Mouse (Mus musculus) kidney, postnatal 0 days (tissue): ENCODE data around the gene Myb. TPM values are rescaled to one million over a fixed set of nuclear protein-coding genes. Genes with fewer than 3 reads are reported as not detected.

Source experiments
- ATAC-seq: fragments of 200-750 bp; cut with Nextera tagmentation; replicated peaks from 2 replicates; pipeline ENCODE4 v1.8.0; 2017; ENCODE audit warnings: low read depth, moderate number of reproducible peaks, moderate TSS enrichment, moderate library complexity; ENCODE audit not compliant: low FRiP score
- DNase-seq: peaks from one replicate; pipeline ENCODE4 v3.0.0-alpha.2; 2016; ENCODE audit warnings: low spot score
- H3K27ac ChIP-seq: fragments of 300-500 bp; sonication (generic); 2 replicates; pipeline ENCODE4 v1.5.1; 2014; ENCODE audit warnings: mild to moderate bottlenecking
- H3K27me3 ChIP-seq: fragments of 300-500 bp; sonication (generic); 2 replicates; pipeline ENCODE4 v1.6.1; 2014; ENCODE audit warnings: low read length, mixed read lengths; ENCODE audit not compliant: insufficient read depth
- H3K36me3 ChIP-seq: fragments of 300-500 bp; sonication (generic); 2 replicates; pipeline ENCODE4 v1.6.1; 2014; ENCODE audit warnings: low read length, mixed read lengths; ENCODE audit not compliant: insufficient read depth
- H3K4me1 ChIP-seq: fragments of 300-500 bp; sonication (generic); replicated peaks from 2 replicates; pipeline ENCODE4 v1.6.1; 2014; ENCODE audit warnings: antibody characterized with exemption, low read length, mixed read lengths; ENCODE audit not compliant: insufficient read depth
- H3K4me2 ChIP-seq: fragments of 300-500 bp; sonication (generic); 2 replicates; pipeline ENCODE4 v1.6.1; 2014; ENCODE audit warnings: mild to moderate bottlenecking, low read length, moderate library complexity, mixed read lengths
- H3K4me3 ChIP-seq: fragments of 300-500 bp; sonication (generic); replicated peaks from 2 replicates; pipeline ENCODE4 v1.5.1; 2014; ENCODE audit warnings: low read depth, low read length
- H3K9ac ChIP-seq: fragments of 300-500 bp; sonication (generic); 2 replicates; pipeline ENCODE4 v1.6.1; 2014; ENCODE audit warnings: low read depth, low read length
- H3K9me3 ChIP-seq: fragments of 300-500 bp; sonication (generic); replicated peaks from 2 replicates; pipeline ENCODE4 v1.6.1; 2016; ENCODE audit warnings: low read length, inconsistent platforms, mixed read lengths
- CTCF ChIP-seq: IDR thresholded peaks from 2 replicates; pipeline ENCODE4 v1.5.1; 2016; ENCODE audit warnings: antibody characterized with exemption, low read depth, mild to moderate bottlenecking, moderate library complexity
- WGBS: fragments of 180-500 bp; shearing (Covaris S2); extraction: QIAGEN DNeasy Blood & Tissue Kit; methylation state at CpG from one replicate; pipeline ENCODE4 v1.1.7; 2014; 5-methylcytosine and 5-hydroxymethylcytosine counted together
- polyA plus RNA-seq: library from polyadenylated mRNA; unstranded; fragments of >200 nt; fragmentation: Nextera tagmentation; extraction: Ambion mirVana; gene quantifications from 2 replicates; pipeline ENCODE4 v1.2.1, GENCODE M21; 2015

The Myb gene
- polyA plus RNA-seq, 1 experiment from 2014 or later = 2.2 TPM

- Histone ChIP-seq H3K27ac (no peak overlapping the region), H3K4me2 (no peak overlapping the region), H3K9me3 (no peaks in the 10 kb centered on the region), H3K4me3 (no peak overlapping the region), H3K4me1 (no peaks in the 10 kb centered on the region), H3K27me3 (no peaks in the 10 kb centered on the region), H3K9ac (no peak overlapping the region), H3K36me3 (no peaks in the 10 kb centered on the region)
- 87% methylated on average over 8 of the region's 8 CpGs for WGBS
- DNase-seq (no peak), ATAC-seq (no peak)
- TF ChIP-seq CTCF = no peak
Measured at GRCm38 (mm10) chr10:21082447-21082846, 78.3 kb downstream of the Myb start.

GRCm38 (mm10) chr10:21077151-21077719 lies 83.5 kb downstream of the Myb start:
- DNase-seq (no peak), ATAC-seq (no peak)
- Histone ChIP-seq H3K27me3 (no peaks in the 10 kb centered on the region), H3K9ac (no peak overlapping the region), H3K27ac (no peak overlapping the region), H3K4me3 (no peak overlapping the region), H3K4me2 (no peak overlapping the region), H3K36me3 (no peaks in the 10 kb centered on the region), H3K9me3 (no peaks in the 10 kb centered on the region), H3K4me1 (no peaks in the 10 kb centered on the region)
- no peak for TF ChIP-seq CTCF
- 75% methylated on average over 14 of the region's 14 CpGs for WGBS

DNA sequence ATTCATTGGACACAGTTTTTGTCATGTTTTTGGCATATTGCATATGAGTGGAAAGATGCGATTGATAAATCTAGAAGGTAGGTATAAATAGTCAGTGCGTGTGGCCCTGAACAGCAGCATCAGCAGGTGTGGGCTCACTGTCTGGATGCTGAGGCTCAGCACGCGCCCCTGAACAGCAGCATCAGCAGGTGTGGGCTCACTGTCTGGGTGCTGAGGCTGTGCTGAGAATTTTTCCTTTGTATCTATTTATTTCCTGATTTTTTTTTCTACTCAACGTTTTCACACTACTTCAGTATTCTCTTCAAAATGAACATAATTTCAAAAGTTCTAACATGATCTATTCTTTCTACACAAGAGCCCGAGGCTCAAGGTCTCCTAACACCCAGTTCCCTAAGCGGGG lies 84.1 kb downstream of the Myb start:
- Histone ChIP-seq H3K4me1 (no peaks in the 10 kb centered on the region), H3K4me3 (no peak overlapping the region), H3K4me2 (no peak overlapping the region), H3K36me3 (no peaks in the 10 kb centered on the region), H3K27me3 (no peaks in the 10 kb centered on the region), H3K9me3 (no peaks in the 10 kb centered on the region), H3K27ac (no peak overlapping the region), H3K9ac (no peak overlapping the region)
- DNase-seq (no peak), ATAC-seq (no peak)
- 88% methylated on average over 7 of the region's 7 CpGs for WGBS
- TF ChIP-seq CTCF = no peak

DNA sequence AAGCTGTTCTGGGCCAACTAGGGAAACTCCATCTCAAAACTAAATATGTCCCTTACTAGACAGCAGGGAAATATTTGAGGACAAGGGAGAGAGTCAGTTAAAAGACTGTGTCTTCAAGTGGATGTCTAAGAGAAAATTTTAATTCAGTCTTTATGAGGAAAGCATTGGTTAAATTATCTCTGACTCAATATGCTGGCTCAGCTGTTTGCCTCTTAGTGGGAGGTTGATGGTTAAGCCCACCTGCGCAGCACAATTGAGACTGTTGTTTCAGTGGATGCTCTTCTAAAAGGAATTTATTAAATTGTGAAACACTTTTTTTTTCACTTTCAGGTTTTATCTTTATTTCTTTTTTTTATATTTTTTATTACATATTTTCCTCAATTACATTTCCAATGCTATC lies 84.6 kb downstream of the Myb start:
- no peaks in the 10 kb centered on the region for H3K4me1 ChIP-seq
- H3K27ac ChIP-seq = no peak overlapping the region
- no peak for TF ChIP-seq CTCF
- no peaks in the 10 kb centered on the region for H3K27me3 ChIP-seq
- H3K9ac ChIP-seq = no peak overlapping the region
- H3K9me3 ChIP-seq = no peaks in the 10 kb centered on the region
- H3K4me2 ChIP-seq = no peak overlapping the region
- H3K36me3 ChIP-seq = no peaks in the 10 kb centered on the region
- ATAC-seq = no peak
- DNase-seq = no peak
- no peak overlapping the region for H3K4me3 ChIP-seq
- WGBS = 82% methylated on average over 1 of the region's 1 CpGs

Other genes starting within 250 kb of the Myb start
- 6.7 and 7.2 TPM in 2 replicates for gene Ahi1, start 208.4 kb downstream of the Myb start, polyA plus RNA-seq
- gene Hbs1l, start 135.0 kb upstream of the Myb start, polyA plus RNA-seq = 62.1 and 72.0 TPM in 2 replicates
- 4.7 and 4.8 TPM in 2 replicates for gene Aldh8a1, start 216.3 kb upstream of the Myb start, polyA plus RNA-seq